Mouse (Mus musculus) kidney, embryonic 15.5 days (tissue): ENCODE results near the gene Myo5c. TPM values are rescaled to one million over a fixed set of nuclear protein-coding genes. Genes with fewer than 3 reads are reported as not detected.

Experiments
- ATAC-seq: fragments of 200-750 bp; cut with Nextera tagmentation; replicated peaks from 2 replicates; pipeline ENCODE4 v1.8.0; 2017; ENCODE audit warnings: moderate TSS enrichment; ENCODE audit not compliant: low FRiP score
- H3K27ac ChIP-seq: fragments of 300-500 bp; sonication (generic); 2 replicates; pipeline ENCODE4 v1.5.1; 2015; ENCODE audit warnings: mild to moderate bottlenecking, inconsistent platforms
- H3K27me3 ChIP-seq: fragments of 300-500 bp; sonication (generic); 2 replicates; pipeline ENCODE4 v1.6.1; 2015; ENCODE audit warnings: inconsistent platforms
- H3K36me3 ChIP-seq: fragments of 300-500 bp; sonication (generic); 2 replicates; pipeline ENCODE4 v1.6.1; 2015; ENCODE audit warnings: inconsistent platforms
- H3K4me1 ChIP-seq: fragments of 300-500 bp; sonication (generic); 2 replicates; pipeline ENCODE4 v1.6.1; 2015; ENCODE audit warnings: inconsistent platforms
- H3K4me2 ChIP-seq: fragments of 300-500 bp; sonication (generic); 2 replicates; pipeline ENCODE4 v1.6.1; 2015; ENCODE audit warnings: moderate library complexity, mild to moderate bottlenecking, inconsistent platforms
- H3K4me3 ChIP-seq: fragments of 300-500 bp; sonication (generic); replicated peaks from 2 replicates; pipeline ENCODE4 v1.5.1; 2015; ENCODE audit warnings: mild to moderate bottlenecking, inconsistent platforms
- H3K9ac ChIP-seq: fragments of 300-500 bp; sonication (generic); 2 replicates; pipeline ENCODE4 v1.6.1; 2015; ENCODE audit warnings: mild to moderate bottlenecking, inconsistent platforms
- H3K9me3 ChIP-seq: fragments of 300-500 bp; sonication (generic); replicated peaks from 2 replicates; pipeline ENCODE4 v1.6.1; 2016; ENCODE audit warnings: inconsistent platforms
- WGBS: fragments of 180-500 bp; shearing (Covaris S2); methylation state at CpG from one replicate; pipeline ENCODE4 v1.1.7; 2015; ENCODE audit warnings: mixed read lengths; 5-methylcytosine and 5-hydroxymethylcytosine counted together
- polyA plus RNA-seq: library from polyadenylated mRNA; unstranded; fragments of >200 nt; fragmentation: Nextera tagmentation; extraction: Ambion mirVana; gene quantifications from 2 replicates; pipeline ENCODE4 v1.2.1, GENCODE M21; 2015

Myo5c gene
- polyA plus RNA-seq, 1 experiment from 2014 or later: 3.7 TPM

- no peak for ATAC-seq
Measured at GRCm38 (mm10) chr9:75262235-75262826, 30.5 kb downstream of the Myo5c start.

GRCm38 (mm10) chr9:75264008-75264718 lies 32.3 kb downstream of the Myo5c start:
- 55% methylated on average over 3 of the region's 3 CpGs for WGBS
- peaks cover 12% of the 10 kb centered on the region for H3K4me1 ChIP-seq
- ATAC-seq: peak; percentile 64; the same call in 1 of the 2 replicates
- no peak overlapping the region for H3K4me2 ChIP-seq
- H3K27me3 ChIP-seq: no peaks in the 10 kb centered on the region
- no peak overlapping the region for H3K4me3 ChIP-seq
- H3K36me3 ChIP-seq: no peaks in the 10 kb centered on the region
- H3K9ac ChIP-seq: no peak overlapping the region
- H3K9me3 ChIP-seq: no peaks in the 10 kb centered on the region
- no peak overlapping the region for H3K27ac ChIP-seq

More at GRCm38 (mm10) chr9:75262235-75262826, 30.5 kb downstream of the Myo5c start:
- Histone ChIP-seq H3K36me3 (no peaks in the 10 kb centered on the region), H3K27ac (no peak overlapping the region), H3K4me2 (no peak overlapping the region), H3K9me3 (no peaks in the 10 kb centered on the region), H3K4me1 (peaks cover 15% of the 10 kb centered on the region), H3K4me3 (no peak overlapping the region), H3K27me3 (no peaks in the 10 kb centered on the region), H3K9ac (no peak overlapping the region)
- WGBS: 74% methylated on average over 8 of the region's 8 CpGs

- no peaks in the 10 kb centered on the region for H3K36me3 ChIP-seq
- 0 out of 2 replicates have a peak, but pooled peaks cover 4% of the 10 kb centered on the region for H3K4me1 ChIP-seq
- no peaks in the 10 kb centered on the region for H3K27me3 ChIP-seq
- 77% methylated on average over 6 of the region's 6 CpGs for WGBS
- H3K9me3 ChIP-seq: no peaks in the 10 kb centered on the region
- no peak overlapping the region for H3K9ac ChIP-seq
- H3K4me2 ChIP-seq: no peak overlapping the region
- no peak overlapping the region for H3K4me3 ChIP-seq
- ATAC-seq: no peak
- H3K27ac ChIP-seq: no peak overlapping the region
Measured at GRCm38 (mm10) chr9:75267147-75267546, 35.3 kb downstream of the Myo5c start.

DNA sequence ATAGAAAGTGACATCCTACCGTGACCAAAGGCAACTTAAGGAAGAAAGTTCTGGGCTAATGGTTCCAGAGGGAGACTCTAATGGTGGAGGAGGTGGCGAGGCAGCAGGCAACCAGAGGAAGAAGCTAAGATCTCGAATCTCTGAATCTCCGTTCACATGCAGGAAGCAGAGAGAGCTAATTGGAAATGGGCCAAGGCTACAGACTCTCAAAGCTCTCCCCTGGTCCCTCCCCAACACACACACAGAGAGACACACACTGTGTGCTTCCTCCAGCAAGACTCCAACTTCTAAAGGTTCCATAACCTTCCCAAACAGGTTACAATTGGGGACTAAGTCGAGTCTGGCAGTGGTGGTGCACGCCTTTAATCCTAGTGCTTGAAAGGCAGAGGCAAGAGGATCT lies 38.6 kb downstream of the Myo5c start:
- H3K4me3 ChIP-seq: no peak overlapping the region
- 0 out of 2 replicates have a peak, but pooled peaks cover 4% of the 10 kb centered on the region for H3K4me1 ChIP-seq
- no peaks in the 10 kb centered on the region for H3K27me3 ChIP-seq
- ATAC-seq: no peak
- H3K36me3 ChIP-seq: no peaks in the 10 kb centered on the region
- no peak overlapping the region for H3K9ac ChIP-seq
- no peaks in the 10 kb centered on the region for H3K9me3 ChIP-seq
- WGBS: 58% methylated on average over 6 of the region's 6 CpGs
- no peak overlapping the region for H3K4me2 ChIP-seq
- H3K27ac ChIP-seq: no peak overlapping the region

DNA sequence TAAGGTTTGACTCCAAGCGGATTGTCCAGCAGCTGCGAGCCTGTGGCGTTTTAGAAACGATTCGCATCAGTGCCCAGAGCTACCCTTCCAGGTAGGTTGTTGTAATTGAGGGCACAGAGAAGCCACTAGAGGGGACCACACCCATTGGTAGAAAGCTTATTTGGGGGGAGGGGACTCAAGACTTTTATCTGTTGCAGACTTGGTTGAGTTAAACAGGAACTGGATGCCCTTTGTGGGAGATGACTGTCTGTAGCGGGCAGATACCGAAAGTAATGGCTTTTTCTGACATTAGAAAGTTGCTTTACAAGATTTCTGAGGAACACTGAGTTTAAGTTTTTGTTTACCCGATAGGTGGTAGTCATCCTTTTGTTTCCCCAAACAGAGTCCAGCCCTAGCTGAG lies 39.7 kb downstream of the Myo5c start:
- Histone ChIP-seq H3K27ac (no peak overlapping the region), H3K4me2 (no peak overlapping the region), H3K9me3 (no peaks in the 10 kb centered on the region), H3K9ac (no peak overlapping the region), H3K4me1 (0 out of 2 replicates have a peak, but pooled peaks cover 4% of the 10 kb centered on the region), H3K27me3 (no peaks in the 10 kb centered on the region), H3K4me3 (no peak overlapping the region), H3K36me3 (no peaks in the 10 kb centered on the region)
- ATAC-seq: no peak
- WGBS: 84% methylated on average over 8 of the region's 8 CpGs

- 59% methylated on average over 6 of the region's 6 CpGs for WGBS
Measured at GRCm38 (mm10) chr9:75273646-75274045, 41.8 kb downstream of the Myo5c start.

GRCm38 (mm10) chr9:75274486-75274885 lies 42.7 kb downstream of the Myo5c start:
- no peaks in the 10 kb centered on the region for H3K9me3 ChIP-seq
- WGBS: 87% methylated on average over 5 of the region's 5 CpGs
- 0 out of 2 replicates have a peak, but pooled peaks cover 4% of the 10 kb centered on the region for H3K4me1 ChIP-seq
- H3K9ac ChIP-seq: no peak overlapping the region
- H3K4me2 ChIP-seq: no peak overlapping the region
- H3K27me3 ChIP-seq: no peaks in the 10 kb centered on the region
- H3K4me3 ChIP-seq: no peak overlapping the region
- H3K27ac ChIP-seq: no peak overlapping the region
- ATAC-seq: no peak
- no peaks in the 10 kb centered on the region for H3K36me3 ChIP-seq

More at GRCm38 (mm10) chr9:75273646-75274045, 41.8 kb downstream of the Myo5c start:
- Histone ChIP-seq H3K9me3 (no peaks in the 10 kb centered on the region), H3K9ac (no peak overlapping the region), H3K4me2 (no peak overlapping the region), H3K27ac (no peak overlapping the region), H3K4me1 (0 out of 2 replicates have a peak, but pooled peaks cover 4% of the 10 kb centered on the region), H3K4me3 (no peak overlapping the region), H3K36me3 (no peaks in the 10 kb centered on the region), H3K27me3 (no peaks in the 10 kb centered on the region)
- ATAC-seq: no peak

- Histone ChIP-seq H3K27ac (no peak overlapping the region), H3K4me3 (no peak overlapping the region), H3K9ac (no peak overlapping the region), H3K36me3 (no peaks in the 10 kb centered on the region), H3K27me3 (no peaks in the 10 kb centered on the region), H3K9me3 (no peaks in the 10 kb centered on the region), H3K4me2 (no peak overlapping the region), H3K4me1 (0 out of 2 replicates have a peak, but pooled peaks cover 2% of the 10 kb centered on the region)
- no peak for ATAC-seq
- 95% methylated on average over 9 of the region's 9 CpGs for WGBS
Measured at GRCm38 (mm10) chr9:75275051-75275450, 43.2 kb downstream of the Myo5c start.

- Histone ChIP-seq H3K36me3 (no peaks in the 10 kb centered on the region), H3K9me3 (no peaks in the 10 kb centered on the region), H3K27me3 (0 out of 2 replicates have a peak, but pooled peaks cover 6% of the 10 kb centered on the region), H3K4me2 (no peak overlapping the region), H3K27ac (no peak overlapping the region), H3K4me3 (no peak overlapping the region), H3K9ac (no peak overlapping the region), H3K4me1 (no peaks in the 10 kb centered on the region)
- ATAC-seq: no peak
- 50% methylated on average over 5 of the region's 5 CpGs for WGBS
Measured at GRCm38 (mm10) chr9:75280814-75281213, 49.0 kb downstream of the Myo5c start.

- Histone ChIP-seq H3K27me3 (0 out of 2 replicates have a peak, but pooled peaks cover 6% of the 10 kb centered on the region), H3K4me2 (no peak overlapping the region), H3K36me3 (no peaks in the 10 kb centered on the region), H3K27ac (no peak overlapping the region), H3K9ac (no peak overlapping the region), H3K4me3 (no peak overlapping the region), H3K9me3 (no peaks in the 10 kb centered on the region), H3K4me1 (no peaks in the 10 kb centered on the region)
- 83% methylated on average over 2 of the region's 2 CpGs for WGBS
- no peak for ATAC-seq
Measured at GRCm38 (mm10) chr9:75282179-75282578, 50.4 kb downstream of the Myo5c start.

GRCm38 (mm10) chr9:75282830-75283229 lies 51.0 kb downstream of the Myo5c start:
- H3K4me1 ChIP-seq: no peaks in the 10 kb centered on the region
- H3K27me3 ChIP-seq: 0 out of 2 replicates have a peak, but pooled peaks cover 6% of the 10 kb centered on the region
- H3K9me3 ChIP-seq: no peaks in the 10 kb centered on the region
- H3K36me3 ChIP-seq: no peaks in the 10 kb centered on the region
- 11% methylated on average over 3 of the region's 3 CpGs for WGBS
- no peak overlapping the region for H3K9ac ChIP-seq
- no peak for ATAC-seq
- H3K4me2 ChIP-seq: no peak overlapping the region
- no peak overlapping the region for H3K27ac ChIP-seq
- no peak overlapping the region for H3K4me3 ChIP-seq

DNA sequence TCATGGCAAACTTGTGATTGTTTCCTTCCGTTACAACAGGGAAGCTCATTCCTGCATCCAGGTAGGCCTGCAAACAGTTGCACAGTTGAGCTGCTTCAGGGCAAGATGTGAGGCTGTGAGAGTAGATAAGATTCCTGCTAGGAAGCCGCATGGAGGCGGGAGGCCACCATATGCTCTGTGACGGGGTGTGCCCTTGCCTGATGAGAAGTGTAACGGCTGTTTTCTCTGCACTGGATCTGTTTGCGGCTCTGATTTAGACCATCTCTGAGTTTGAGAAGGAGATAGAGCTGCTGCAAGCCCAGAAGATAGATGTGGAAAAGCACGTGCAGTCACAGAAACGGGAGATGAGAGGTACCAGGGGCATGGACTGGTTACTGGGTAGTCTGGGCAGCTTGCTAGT lies 51.8 kb downstream of the Myo5c start:
- WGBS: 79% methylated on average over 8 of the region's 8 CpGs
- Histone ChIP-seq H3K27me3 (0 out of 2 replicates have a peak, but pooled peaks cover 6% of the 10 kb centered on the region), H3K36me3 (no peaks in the 10 kb centered on the region), H3K9me3 (no peaks in the 10 kb centered on the region), H3K4me2 (no peak overlapping the region), H3K4me3 (no peak overlapping the region), H3K4me1 (no peaks in the 10 kb centered on the region), H3K9ac (no peak overlapping the region), H3K27ac (no peak overlapping the region)
- ATAC-seq: no peak
